Mouse (Mus musculus) retina, postnatal 7 days (tissue): ENCODE results near the gene Ctsf.
"Not testable (repeated sequence)": the region's sequence is repeated elsewhere in the genome, so short reads cannot be mapped to it uniquely, and the experiment has no call there.

Experiments used
- DNase-seq: peaks from one replicate; pipeline ENCODE4 v3.0.0-alpha.2; 2012; ENCODE audit warnings: low read depth, low spot score

Gene Ctsf

DNA sequence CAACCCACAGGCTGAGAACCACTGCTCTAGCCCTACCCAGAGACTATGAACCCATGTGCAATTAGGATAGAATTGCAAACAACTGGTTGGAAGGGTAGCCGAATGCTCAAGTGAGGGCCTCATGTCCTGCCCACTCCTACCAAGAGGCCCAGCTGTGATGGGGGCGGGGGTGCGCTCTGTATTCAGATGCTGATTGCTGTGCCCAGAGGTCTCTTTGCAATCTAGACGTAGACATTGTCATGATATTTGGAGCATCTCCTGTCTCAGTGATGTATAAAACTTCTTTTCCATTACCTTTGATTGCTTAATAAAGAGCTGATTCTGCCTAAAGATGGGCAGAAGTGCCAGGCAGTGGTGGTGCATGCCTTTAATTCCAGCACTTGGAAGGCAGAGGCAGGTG is 5.1 kb upstream of the Ctsf start:
- DNase-seq, result no peak

DNA sequence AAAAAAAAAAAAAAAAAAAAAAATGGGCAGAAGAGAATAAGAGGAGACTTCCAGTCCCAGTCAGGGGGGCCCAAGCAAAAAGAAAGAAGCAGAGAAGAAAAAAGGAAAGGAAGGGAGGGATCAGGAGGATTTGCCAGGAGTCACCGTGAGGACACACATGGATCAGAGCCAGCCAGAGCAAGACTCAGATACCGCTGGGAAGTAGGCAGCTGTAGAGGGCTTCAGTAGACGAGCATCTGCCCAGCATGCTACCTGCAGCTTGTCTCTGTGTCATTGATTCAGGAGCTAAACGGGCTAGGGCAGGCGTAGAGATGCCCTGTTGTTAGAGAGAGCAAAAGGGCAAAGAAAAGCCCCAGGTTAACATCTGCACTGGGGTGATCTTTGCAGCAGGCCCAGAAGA is 4.6 kb upstream of the Ctsf start:
- no peak for DNase-seq

DNA sequence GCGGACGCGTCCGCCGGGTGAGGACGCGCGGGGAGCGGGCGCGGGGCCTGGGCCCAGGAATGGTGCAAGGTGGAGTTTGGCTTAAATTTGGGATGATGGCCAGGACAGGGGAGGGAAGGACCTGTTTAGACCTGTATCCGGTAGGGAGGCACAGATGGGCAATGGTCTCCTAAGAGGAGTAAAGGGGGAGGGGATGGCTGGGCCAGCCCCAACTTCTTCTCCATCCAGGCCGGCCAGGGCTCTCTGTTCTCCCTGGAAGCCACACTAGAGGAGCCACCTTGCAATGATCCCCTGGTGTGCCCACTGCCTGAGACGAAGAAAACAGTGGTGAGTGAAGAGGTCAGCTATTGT is 515 bp downstream of the Ctsf start:
- no peak for DNase-seq

DNA sequence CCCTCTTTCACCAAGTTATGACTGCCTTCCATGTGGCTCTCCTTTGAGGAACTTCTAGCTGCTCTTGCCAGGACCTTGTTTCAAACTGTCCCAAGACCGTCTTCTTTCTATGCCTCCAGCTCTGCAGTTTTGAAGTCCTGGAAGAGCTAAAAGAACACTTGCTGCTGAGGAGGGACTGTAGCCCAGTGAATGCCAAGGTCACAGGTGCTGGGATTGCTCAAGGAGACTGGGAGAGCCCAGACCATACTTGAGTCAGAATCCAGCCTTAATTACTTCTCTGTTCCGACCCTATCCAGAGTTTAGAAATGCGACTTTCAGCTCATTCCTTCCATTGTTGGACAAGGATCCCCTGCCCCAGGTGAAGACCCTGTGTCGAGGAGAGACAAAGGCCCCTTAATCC is 1.0 kb downstream of the Ctsf start:
- DNase-seq, result no peak

DNA sequence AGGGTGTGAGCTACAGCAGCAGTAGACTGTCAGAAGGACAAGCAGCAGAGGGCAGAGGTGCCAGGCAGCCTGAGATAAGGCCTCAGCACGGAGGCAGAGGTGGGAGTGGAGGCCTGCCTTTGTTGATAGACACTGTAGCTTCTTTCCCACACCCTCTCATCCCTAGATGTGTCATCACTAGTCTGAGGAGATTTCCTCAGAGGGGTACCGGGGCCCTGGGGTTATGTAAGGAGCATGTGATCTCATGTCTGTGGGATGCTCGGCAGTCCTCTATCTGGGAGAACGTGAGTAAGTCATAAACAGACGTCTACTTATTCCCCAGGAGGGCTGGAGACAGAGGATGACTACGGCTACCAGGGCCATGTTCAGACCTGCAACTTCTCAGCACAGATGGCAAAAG is 4.2 kb downstream of the Ctsf start:
- DNase-seq, result no peak

DNA sequence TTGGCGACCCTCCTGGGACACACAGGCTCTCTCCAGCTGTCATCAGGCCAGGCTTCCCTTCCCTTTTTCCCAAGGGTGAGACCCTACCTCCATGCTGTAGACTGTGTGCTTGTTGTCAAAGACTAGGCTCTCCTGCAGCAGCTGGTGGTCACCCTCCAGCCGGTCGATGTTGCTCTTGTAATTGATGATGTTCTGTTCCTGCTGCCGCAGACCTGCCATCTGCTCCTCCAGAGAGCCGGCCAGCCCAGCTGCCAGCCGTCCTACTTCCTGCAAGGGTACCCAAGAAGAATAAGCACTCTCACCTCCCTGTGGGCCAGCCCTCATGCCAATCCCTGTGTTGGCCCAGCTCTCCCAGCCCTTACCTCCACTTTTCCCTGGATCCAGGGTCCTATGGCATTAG is 8.1 kb downstream of the Ctsf start:
- DNase-seq, result no peak

DNA sequence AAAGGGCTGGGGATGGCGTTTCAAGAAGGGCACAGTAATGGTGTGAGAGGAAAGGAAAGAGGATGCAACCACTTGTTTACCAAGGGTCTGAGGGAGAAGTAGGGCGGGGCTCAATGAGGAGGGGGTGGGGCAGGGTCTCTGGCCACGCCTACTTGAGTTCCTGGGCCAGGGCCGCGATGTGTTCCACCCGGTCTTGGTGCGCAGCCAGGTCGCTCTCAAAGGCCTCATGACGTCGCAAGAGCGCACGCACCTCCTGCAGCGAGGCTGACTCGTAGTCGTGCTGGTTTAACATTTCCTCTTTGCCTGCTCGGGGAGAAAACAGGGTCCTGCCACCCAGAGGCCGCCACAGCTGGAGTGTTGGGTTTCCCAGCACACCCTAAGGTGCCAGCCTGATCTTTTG is 10.2 kb downstream of the Ctsf start:
- DNase-seq, result no peak

DNA sequence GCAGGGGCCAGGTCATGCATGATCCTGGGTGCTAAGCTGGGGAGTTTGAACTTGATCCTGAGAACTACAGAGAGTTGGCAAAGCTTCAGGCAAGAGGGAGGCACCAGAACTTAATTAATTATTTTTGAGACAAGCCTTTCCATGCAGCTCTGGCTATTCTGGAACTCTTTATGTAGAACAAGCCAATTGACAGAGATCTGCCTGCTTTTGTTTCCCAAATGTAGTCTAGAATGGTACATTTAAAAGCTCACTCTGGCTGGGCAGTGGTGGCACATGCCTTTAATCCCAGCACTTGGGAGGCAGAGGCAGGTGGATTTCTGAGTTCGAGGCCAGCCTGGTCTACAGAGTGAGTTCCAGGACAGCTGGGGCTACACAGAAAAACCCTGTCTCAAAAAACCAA is 19.7 kb downstream of the Ctsf start:
- not testable (repeated sequence) for DNase-seq

DNA sequence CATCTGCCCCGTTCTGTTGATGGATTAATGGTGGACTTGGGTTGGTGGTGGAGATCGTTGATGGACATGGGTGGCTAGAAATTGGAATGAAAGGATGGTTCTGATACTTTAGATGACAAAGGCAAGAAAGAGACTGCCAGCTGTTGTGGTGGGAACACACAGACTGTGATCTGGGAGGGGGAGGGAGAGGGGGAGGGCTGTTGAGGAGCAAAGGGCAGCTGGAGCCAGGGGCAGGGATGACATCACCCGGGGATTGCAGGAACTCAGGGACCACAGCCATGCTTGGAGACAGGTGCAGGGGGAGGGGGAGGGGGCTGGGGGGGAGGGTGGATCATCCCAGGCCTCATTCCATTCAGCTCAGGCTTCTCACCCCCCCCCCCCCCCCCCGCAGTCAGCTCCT is 21.3 kb downstream of the Ctsf start:
- no peak for DNase-seq

DNA sequence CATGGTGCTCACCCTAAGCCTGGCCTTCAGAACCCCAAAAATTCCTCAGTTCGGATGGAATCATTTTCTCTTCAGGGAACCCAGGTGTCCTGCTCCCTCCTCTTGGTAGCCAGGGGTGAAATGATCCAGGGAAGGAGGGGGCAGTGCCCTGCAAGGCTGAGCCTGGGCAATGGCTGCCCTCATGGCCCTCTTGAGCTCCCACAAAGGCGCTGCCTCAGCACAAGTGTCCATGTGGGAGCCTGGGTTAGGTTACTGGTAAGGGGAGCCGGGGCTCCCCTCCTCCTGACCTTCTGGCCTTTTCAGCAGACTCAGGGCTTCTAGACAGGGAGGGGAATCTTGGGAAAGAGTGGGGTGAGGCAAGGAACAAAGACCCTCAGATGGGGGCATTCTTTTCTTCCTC is 21.8 kb downstream of the Ctsf start:
- DNase-seq, result no peak

DNA sequence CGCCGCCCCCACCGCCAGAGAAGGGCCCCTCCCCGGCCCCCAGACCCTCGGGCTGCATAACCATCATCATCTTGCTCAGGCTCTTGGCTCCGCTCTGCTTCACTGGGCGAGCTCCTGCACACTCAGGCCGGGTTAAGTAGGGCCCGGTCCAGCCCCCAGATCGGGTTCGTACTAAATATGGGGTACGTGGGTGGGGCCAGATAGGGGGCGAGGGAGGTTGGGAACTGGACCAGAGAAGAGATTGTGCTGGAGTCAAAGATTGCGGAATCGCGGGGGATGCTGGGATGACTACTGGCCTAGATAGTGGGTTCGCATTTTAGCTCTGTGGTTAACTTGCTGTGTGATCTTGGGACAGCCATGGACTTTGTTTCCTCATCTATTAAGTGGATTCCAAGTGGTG is 22.9 kb downstream of the Ctsf start, which contains the start of gene Actn3:
Gene Actn3 (minus strand): TSS at position 125 of the 400 bp plus-strand sequence.
- no peak for DNase-seq

DNA sequence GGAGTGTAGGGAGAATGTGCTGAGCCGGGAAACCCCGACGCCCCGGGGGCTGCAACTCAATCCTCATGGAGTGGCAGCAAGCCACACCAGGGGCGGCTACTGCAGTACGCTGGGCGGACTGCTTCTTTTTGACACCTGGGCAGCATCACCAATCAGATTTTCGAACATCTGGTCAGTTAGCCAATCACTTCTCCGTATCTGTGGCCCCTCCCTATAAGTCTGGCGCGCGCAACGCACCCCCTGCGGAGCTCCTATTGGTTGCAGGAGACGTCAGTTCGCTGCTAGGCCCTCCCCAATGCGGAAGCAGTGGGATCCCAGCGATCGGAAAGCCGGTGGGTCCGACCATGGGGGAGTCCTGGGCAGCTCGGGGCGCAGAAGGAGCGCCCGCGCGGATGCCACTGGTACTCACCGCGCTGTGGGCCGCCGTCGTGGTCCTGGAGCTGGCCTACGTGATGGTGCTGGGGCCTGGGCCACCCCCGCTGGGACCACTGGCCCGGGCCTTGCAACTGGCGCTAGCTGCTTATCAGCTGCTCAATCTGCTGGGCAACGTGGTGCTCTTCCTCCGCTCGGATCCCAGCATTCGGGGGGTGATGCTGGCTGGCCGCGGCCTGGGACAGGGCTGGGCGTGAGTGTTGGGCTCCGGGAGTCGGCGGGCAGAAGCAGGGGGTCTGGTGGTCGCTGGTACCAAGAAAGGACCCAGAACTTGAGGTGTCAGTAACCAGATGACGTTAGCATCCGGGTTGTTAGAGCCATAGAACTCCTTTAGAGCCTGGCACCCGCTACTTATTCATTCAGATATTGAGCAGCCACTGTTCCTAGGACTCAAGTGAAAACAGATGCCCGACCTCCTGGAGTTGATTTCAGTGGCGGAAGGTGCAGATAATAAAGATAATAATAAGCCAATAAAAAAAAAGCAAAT is 23.7 kb downstream of the Ctsf start, which contains the start of gene Zdhhc24:
Gene Zdhhc24 (plus strand): TSS at position 264 of the 919 bp plus-strand sequence.
- peak; percentile 92 for DNase-seq

DNA sequence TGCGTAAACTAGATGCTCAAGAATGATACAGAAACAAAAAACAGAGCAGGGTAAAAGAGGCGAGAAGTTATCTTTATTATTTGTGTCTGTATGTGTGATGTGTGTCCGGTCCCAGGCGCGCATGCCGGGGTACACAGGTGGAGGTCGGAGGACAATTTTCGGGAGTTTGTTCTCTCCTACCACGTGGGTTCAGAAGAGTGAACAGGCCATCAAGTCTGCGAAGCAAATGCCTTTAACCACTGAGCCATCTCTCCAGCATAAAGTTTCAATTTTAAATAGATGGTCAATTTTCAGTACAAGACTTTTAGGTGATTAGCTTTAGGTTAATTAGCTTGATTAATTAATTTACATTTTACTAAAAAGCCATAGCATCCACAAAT is 24.4 kb downstream of the Ctsf start:
- no peak for DNase-seq

DNA sequence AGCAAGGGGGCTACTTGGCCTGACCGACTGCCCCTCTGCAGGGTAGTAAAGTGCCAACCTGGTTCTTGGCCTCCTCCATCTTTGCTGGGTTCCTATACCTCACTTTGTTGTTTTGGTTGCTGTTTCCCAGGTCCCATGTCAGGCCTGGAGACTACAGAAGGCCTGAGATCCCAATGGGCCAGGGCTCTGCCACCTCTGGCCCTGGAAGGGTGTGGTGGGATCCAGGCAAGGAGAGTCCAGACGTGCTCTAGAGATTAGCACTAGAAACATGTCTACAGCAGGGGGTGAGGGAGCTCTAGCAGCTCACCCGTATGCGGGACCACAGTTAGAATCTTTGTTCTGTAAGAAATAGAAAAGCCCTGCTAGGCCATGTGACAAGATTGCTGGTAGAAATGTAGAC is 29.0 kb downstream of the Ctsf start:
- no peak for DNase-seq

DNA sequence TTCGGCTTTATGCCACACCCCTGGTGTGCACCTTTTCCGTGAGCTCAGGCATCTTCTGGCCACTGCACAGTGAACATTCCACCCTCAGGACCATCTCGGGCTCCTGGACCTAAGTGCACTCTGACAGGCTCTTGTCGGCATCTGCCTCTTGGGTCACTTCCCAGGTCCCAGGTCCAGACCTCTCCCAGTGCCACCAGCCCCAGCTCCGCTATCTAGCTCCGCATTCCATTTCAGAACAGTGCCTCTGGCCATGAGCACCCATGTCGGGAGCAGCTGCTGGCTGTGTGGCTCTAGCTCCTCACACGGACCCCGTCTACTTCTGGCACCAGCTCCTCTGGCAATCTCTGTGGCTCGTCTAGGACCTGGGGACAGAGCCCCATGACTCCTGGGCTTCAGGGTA is 34.9 kb downstream of the Ctsf start:
- no peak for DNase-seq

DNA sequence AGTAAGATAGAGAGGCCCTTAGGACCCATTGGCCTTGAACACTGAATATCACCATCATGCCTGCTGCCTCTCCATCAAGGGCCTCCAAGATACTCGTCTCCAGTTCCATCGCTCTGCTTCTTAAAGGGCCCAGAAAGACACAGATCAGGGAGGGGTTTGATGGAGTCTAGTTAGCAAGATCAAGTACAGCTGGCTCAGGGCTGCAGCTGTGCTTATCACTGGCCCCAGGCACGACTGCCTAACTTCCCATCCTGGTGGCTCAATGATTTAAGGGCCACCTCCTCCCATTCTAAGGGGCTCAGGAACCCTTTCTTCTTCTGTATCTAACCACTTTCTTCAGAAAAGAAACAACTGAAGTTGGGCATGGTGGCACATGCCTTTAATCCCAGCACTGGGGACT is 36.9 kb downstream of the Ctsf start:
- DNase-seq, result no peak

DNA sequence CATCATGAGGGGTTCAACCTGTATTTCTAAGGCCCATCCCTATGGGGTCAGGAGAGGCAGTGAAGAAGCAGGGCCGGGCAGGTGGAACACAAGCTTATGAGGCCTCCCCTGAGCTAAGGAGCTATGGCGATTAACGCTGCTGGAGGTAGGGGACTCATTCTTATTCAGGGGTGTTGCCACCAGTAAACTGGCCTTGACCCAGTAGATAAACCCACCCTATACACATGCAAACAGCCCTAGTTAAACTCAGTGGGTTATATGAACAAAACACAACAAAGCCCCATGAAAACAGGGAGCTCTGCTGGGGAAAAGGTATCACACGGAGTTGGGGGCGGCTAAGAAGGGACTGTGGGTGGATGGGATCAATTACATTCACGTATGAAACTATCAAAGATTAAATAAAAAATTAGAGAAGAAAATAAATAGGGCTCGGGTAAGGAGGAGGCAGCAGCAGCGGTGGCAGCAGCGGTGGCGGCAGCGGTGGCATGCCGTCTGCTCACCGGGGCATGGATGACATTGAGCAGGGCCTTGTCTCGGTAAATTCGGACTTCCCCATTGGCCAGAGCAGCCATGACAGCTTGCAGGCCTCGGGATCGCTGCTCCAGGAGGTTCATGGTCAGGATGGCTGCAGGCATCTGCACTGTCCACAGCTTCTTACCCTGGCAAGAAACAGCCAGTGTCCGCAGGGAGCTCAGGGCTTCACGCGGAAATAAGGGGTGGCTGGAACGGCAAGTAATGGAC is 42.0 kb downstream of the Ctsf start:
- DNase-seq, result no peak

DNA sequence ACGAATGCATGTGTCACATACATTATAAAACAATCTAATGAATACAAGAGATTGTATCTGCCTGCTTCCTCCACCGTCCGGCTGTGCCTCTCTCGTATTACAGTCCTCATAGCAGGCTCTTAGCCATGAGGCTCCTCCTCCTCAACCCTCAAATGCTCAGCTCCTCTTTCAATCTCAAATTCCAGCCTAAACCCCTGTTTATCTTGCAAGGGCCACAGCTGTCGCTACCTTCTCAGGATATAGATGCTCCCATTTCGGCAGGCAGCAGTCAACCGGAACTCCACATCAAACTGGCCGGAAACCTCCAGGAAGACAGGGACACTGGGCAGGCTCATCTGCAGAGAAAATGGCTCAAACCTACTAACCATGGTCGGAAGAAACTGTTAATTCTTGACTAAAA is 44.0 kb downstream of the Ctsf start:
- no peak for DNase-seq

DNA sequence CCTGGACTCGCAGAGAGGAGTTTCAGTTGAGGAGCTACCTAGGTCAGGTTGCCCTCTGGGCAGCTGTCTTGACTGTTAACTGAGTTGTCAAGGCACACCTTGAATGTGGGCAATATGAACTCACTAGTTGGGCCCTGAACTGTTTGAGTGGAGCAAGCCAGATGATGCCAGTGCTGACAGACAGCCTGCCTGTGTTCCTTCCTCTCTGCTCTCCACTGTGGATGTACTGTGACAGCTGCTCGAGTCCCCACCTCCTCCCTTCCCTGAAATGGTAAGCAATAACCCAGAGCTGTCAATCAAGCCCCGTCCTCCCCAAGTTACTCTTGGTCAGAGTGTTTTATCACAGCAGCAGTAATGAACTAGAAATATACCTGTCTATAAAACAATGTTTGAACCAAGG is 45.0 kb downstream of the Ctsf start:
- no peak for DNase-seq

DNA sequence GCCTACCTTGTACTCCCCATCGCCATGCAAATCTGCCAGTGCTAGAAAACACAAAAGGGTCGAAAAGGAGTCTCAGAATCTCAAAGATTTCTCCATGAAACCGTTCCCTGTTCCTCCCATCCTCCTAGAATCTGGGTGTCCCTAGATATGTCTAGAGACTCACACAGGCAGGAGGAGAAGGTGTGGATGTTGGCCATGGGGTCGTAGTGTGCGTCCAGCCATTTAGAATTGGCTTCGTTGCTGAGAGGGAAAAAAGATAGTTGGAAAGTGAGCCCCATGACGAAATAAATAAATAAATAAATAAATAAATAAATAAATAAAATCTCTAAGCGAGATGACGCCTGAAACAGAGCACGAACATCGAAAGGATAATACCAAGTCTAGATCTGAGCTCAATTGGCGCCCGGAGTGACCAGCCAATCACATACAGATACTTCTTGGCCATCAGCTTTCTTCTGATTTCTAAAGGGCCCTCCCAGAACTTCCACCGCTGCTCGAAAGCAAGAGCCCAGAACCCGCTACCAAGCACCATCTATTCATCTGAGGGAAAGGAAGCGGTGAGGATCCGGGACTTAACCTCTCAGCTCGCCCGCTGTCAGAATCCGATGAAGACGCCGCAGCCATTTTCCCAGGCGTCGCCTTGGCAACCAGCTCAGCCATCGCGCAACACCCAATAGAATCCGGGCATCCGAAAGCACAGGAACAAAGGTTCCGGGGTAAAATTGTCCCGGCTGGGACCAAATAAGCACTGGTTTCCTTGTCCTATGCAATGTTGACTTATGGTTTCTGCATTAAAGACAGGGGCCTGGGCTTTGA is 51.3 kb downstream of the Ctsf start, which contains the start of gene Bbs1:
Gene Bbs1 (minus strand): TSS at position 650 of the 816 bp plus-strand sequence.
- DNase-seq, result peak; percentile 85

DNA sequence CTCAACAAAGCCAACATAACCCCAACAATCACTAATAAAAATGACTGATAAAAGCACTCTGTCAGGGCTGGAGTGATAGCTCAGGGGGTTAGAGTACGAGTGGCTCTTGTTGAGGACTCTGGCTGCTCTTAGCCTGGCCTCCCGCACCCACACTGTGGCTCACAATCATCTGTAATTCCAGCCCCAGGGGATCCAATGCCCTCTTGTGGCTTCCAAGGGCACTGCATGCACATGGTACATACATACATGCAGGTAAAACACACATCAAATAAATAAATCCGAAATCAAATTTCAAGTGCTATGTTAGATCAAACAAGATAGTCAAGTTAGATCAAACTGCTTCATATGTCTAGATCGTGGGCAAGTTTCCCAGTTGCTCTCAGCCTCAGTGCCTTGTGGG is 53.2 kb downstream of the Ctsf start:
- peak; percentile 35 for DNase-seq

DNA sequence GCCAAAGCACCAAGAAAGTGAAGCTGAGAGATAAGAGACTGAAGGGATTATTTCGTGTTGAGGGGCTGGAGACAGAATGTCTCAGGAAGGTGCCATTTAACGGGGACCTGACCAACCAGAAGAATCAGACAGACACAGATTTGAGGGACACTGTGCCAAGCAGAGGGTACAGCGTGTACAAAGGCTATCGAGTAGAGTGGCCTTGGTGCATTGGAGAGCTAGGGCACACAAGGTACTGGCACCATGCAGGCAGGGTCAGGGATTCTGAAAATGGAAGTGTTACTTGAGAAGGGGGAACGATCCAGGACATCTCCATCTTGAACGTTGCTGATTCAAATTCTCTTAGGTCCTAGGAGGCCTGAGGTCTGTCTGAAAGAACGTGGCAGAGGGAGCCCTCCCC is 54.4 kb downstream of the Ctsf start:
- no peak for DNase-seq
